Mouse (Mus musculus) liver, embryonic 11.5 days (tissue): ENCODE measurements around the gene Ube3b. TPM values are rescaled to one million over a fixed set of nuclear protein-coding genes. Genes with fewer than 3 reads are reported as not detected.

Source experiments
- ATAC-seq: fragments of 200-750 bp; cut with Nextera tagmentation; replicated peaks from 2 replicates; pipeline ENCODE4 v1.8.0; 2017; ENCODE audit warnings: moderate number of reproducible peaks, mild to moderate bottlenecking, moderate TSS enrichment, moderate library complexity; ENCODE audit not compliant: low FRiP score
- DNase-seq: peaks from one replicate; pipeline ENCODE4 v3.0.0-alpha.2; 2017; ENCODE audit warnings: low spot score
- H3K27ac ChIP-seq: fragments of 300-500 bp; sonication (generic); 2 replicates; pipeline ENCODE4 v1.5.1; 2014; ENCODE audit warnings: mild to moderate bottlenecking, low read depth, low read length, control low read depth
- H3K27me3 ChIP-seq: fragments of 300-500 bp; sonication (generic); replicated peaks from 2 replicates; pipeline ENCODE4 v1.6.1; 2014; ENCODE audit warnings: low read length, mixed read lengths; ENCODE audit not compliant: control insufficient read depth, insufficient read depth
- H3K36me3 ChIP-seq: fragments of 300-500 bp; sonication (generic); 2 replicates; pipeline ENCODE4 v1.6.1; 2014; ENCODE audit warnings: mild to moderate bottlenecking, low read length, moderate library complexity, mixed read lengths; ENCODE audit not compliant: control insufficient read depth, insufficient read depth
- H3K4me1 ChIP-seq: fragments of 300-500 bp; sonication (generic); replicated peaks from 2 replicates; pipeline ENCODE4 v1.6.1; 2014; ENCODE audit warnings: low read length, mixed read lengths; ENCODE audit not compliant: control insufficient read depth, insufficient read depth
- H3K4me2 ChIP-seq: fragments of 300-500 bp; sonication (generic); 2 replicates; pipeline ENCODE4 v1.6.1; 2014; ENCODE audit warnings: mild to moderate bottlenecking, control low read depth, moderate library complexity
- H3K4me3 ChIP-seq: fragments of 300-500 bp; sonication (generic); 2 replicates; pipeline ENCODE4 v1.5.1; 2014; ENCODE audit warnings: low read depth, low read length, control low read depth
- H3K9ac ChIP-seq: fragments of 300-500 bp; sonication (generic); 2 replicates; pipeline ENCODE4 v1.6.1; 2014; ENCODE audit warnings: low read depth, low read length, control low read depth
- H3K9me3 ChIP-seq: fragments of 300-500 bp; sonication (generic); 2 replicates; pipeline ENCODE4 v1.6.1; 2016; ENCODE audit warnings: low read length, inconsistent platforms, mixed read lengths; ENCODE audit not compliant: control insufficient read depth
- WGBS: fragments of 180-500 bp; shearing (Covaris S2); extraction: QIAGEN DNeasy Blood & Tissue Kit; methylation state at CpG from one replicate; pipeline ENCODE4 v1.1.7; 2014; 5-methylcytosine and 5-hydroxymethylcytosine counted together
- polyA plus RNA-seq: library from polyadenylated mRNA; unstranded; fragments of >200 nt; fragmentation: Nextera tagmentation; extraction: Ambion mirVana; gene quantifications from 2 replicates; pipeline ENCODE4 v1.2.1, GENCODE M21; 2014

Gene Ube3b
- polyA plus RNA-seq, 1 experiment from 2014 or later: 41.1 TPM

DNA sequence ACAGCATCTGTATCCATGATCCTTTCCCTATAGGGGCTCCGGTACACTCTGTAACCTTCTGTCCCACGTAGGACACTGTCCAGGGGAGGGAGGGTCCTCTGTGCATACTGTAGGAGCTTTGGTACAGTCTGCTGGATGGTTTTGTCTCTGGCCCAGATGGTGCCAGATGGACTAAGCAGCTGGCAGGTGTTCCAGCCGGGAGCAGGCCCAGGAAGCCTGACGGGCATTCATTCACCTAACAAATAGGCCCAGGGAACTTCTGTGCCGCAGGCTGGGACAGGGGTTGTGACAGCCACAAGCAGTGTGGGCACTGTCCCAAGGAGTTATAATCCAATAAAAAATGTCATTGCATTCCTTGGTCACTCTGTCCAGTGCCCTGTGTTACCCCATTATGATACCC lies 43.6 kb downstream of the Ube3b start:
- Histone ChIP-seq H3K9me3 (no peaks in the 10 kb centered on the region), H3K27ac (no peak overlapping the region), H3K9ac (no peak overlapping the region), H3K4me2 (no peak overlapping the region), H3K27me3 (no peaks in the 10 kb centered on the region), H3K4me3 (no peak overlapping the region), H3K4me1 (peaks cover 5% of the 10 kb centered on the region), H3K36me3 (peaks cover 21% of the 10 kb centered on the region)
- no peak for ATAC-seq
- no peak for DNase-seq
- 88% methylated on average over 5 of the region's 5 CpGs for WGBS

DNA sequence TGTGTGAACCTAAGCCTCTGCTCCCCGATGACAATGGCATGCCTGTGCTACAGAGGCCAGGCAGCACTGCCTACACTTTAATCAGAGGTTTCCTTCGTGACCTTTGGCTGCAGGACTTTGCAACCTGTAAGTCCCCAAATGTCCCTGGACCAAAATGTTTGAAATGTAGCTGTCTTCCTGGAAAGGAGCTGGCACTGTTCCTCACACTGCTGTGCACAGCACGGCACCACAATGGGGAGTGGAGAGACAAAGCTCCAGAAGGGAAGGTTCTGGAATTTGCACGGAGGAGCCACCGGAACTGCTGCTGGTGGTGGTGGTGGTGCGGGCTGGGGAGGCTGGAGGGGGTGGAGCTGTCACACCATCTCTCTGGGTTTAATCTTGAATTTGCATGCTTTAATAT lies 46.3 kb downstream of the Ube3b start:
- ATAC-seq (no peak), DNase-seq (no peak)
- H3K9me3 ChIP-seq: no peaks in the 10 kb centered on the region
- no peak overlapping the region for H3K9ac ChIP-seq
- no peak overlapping the region for H3K4me2 ChIP-seq
- H3K4me1 ChIP-seq: peaks cover 5% of the 10 kb centered on the region
- H3K27me3 ChIP-seq: no peaks in the 10 kb centered on the region; the same call in 1 of the 2 replicates
- no peak overlapping the region for H3K4me3 ChIP-seq
- WGBS: 83% methylated on average over 6 of the region's 6 CpGs
- no peak overlapping the region for H3K27ac ChIP-seq
- no peaks in the 10 kb centered on the region for H3K36me3 ChIP-seq

DNA sequence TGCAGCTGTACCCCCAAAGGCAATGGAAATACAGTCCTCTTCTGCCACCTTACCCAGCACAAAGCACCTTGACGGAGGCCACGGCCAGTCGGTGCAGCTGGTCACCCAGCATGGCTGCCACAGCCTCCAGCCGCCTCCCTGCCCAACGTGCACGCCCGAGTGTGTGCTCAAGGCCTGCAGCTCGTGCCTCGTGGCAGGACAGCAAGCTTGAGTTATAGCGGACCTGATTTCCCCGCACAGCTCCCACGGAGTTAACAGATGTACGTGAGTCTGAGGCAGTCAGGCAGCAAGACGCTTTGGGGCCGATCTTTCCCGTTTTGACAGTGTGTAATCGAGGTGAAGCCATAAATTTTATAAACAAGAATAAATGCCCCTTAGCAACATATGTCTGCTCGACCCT lies 48.2 kb downstream of the Ube3b start:
- no peaks in the 10 kb centered on the region for H3K4me1 ChIP-seq
- 69% methylated on average over 18 of the region's 18 CpGs for WGBS
- H3K27me3 ChIP-seq: no peaks in the 10 kb centered on the region; the same call in 1 of the 2 replicates
- no peaks in the 10 kb centered on the region for H3K36me3 ChIP-seq
- H3K4me3 ChIP-seq: no peak overlapping the region
- no peak overlapping the region for H3K4me2 ChIP-seq
- no peak overlapping the region for H3K27ac ChIP-seq
- H3K9me3 ChIP-seq: no peaks in the 10 kb centered on the region
- DNase-seq: no peak
- H3K9ac ChIP-seq: no peak overlapping the region
- no peak for ATAC-seq

DNA sequence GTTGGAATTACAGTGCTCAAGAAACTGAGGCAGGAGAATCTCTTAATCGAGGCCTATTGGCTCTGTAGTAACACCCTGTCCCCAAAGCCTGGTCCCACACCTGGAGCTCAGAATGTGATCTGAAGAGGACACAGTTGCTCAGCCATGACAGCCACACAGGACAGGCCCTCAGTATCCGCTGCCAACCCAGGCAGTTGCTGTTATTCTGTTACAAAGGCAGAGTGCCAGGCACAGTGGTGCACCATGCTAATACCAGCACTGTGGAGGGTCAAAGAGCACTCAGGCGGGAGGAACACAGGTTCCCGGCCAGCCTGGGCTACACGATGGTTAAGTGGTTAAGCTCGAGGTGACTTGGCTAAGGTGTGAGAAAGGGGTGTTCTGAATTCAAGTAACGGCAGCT lies 49.4 kb downstream of the Ube3b start:
- ATAC-seq (no peak), DNase-seq (no peak)
- Histone ChIP-seq H3K9ac (no peak overlapping the region), H3K27me3 (no peaks in the 10 kb centered on the region; the same call in 1 of the 2 replicates), H3K4me3 (no peak overlapping the region), H3K4me2 (no peak overlapping the region), H3K4me1 (no peaks in the 10 kb centered on the region), H3K36me3 (no peaks in the 10 kb centered on the region), H3K9me3 (no peaks in the 10 kb centered on the region), H3K27ac (no peak overlapping the region)
- 82% methylated on average over 7 of the region's 7 CpGs for WGBS

DNA sequence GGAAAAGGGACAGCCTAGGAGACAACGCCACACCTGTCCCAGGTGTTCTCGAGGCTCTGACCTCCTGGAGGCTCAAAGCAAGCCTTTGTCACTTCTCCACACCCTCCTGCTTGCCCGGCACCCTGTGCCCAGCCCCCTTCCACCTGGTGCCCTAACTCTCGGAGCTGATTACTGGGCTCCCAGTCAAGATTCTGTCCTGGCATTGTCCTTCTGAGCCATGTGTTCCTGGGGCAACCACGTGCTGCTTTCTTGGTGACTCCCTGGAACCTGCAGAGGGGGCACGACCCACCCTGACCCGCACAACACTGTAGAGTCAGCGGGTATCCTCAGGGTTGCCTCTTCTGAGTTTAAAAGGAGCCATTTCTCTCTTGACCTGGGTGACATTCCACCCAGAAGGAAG lies 54.0 kb downstream of the Ube3b start:
- Histone ChIP-seq H3K9ac (no peak overlapping the region), H3K27me3 (no peaks in the 10 kb centered on the region; the same call in 1 of the 2 replicates), H3K4me2 (no peak overlapping the region), H3K4me1 (no peaks in the 10 kb centered on the region), H3K4me3 (no peak overlapping the region), H3K27ac (no peak overlapping the region), H3K36me3 (peaks cover 5% of the 10 kb centered on the region; the same call in 1 of the 2 replicates), H3K9me3 (no peaks in the 10 kb centered on the region)
- DNase-seq: no peak
- WGBS: 85% methylated on average over 8 of the region's 8 CpGs
- ATAC-seq: no peak

DNA sequence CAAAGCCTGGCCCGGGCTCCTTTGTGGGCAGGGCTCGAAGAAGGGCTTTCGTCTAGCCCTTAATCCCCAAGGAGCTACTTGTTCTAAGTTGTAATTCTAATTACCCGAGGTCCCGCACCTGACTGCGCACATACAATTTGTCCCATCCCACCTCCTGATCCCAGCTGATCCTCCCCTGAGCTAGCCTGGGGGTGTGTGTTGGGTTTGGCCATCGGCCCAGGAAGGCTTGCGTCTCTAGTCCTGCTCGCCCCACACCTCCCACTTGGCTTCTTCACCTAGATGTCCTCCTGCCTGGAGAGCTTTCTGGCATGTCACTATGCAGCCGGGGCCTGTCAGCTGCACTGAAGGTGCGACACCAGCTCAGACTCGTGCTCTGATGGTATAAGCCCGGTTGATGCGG lies 55.2 kb downstream of the Ube3b start:
- no peak overlapping the region for H3K4me3 ChIP-seq
- 92% methylated on average over 14 of the region's 14 CpGs for WGBS
- peaks cover 5% of the 10 kb centered on the region; the same call in 1 of the 2 replicates for H3K36me3 ChIP-seq
- H3K27ac ChIP-seq: no peak overlapping the region
- no peaks in the 10 kb centered on the region for H3K27me3 ChIP-seq
- H3K4me1 ChIP-seq: no peaks in the 10 kb centered on the region
- H3K4me2 ChIP-seq: no peak overlapping the region
- ATAC-seq: no peak
- H3K9me3 ChIP-seq: no peaks in the 10 kb centered on the region
- DNase-seq: no peak
- H3K9ac ChIP-seq: no peak overlapping the region

DNA sequence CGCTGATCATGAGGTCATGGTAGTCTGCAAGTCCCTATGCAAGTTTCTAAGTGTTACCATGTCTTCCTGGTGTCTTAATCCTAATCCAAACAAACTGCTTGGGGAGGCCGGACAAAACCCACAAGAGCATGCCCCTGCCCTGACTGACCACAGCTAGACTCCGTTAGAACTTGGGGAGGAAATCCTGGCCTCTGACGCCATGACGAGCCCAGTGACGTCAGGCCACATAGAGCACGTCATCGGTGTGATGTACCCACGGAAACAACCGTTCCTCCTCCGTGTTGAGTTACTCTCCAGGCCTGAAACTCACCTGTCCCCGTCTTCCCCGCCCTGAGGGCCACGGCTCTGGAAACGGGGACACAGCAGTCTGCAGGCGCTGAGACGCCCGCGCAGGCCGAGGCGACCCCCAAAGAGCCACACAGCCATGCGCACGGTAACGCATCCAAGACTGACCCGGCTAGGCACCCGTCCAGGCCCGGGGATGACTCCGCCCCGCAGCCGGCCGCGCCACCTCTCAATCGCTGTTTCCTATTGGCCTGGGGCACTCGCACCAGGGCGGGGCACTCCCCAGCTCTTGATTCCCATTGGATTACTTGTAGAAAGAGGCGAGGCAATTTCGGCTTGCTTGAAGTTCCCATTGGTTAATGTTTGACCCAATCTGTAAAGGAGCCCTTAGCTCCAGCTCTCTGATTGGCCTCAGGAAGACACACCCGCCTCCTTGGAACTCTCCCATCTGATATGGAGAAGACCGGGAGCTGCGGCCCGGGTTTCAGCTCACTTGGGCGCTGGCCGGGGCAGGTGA lies 63.4 kb downstream of the Ube3b start, which contains the start of the genes Mmab and Mvk:
Gene Mmab (minus strand): TSS at position 495 of the 802 bp plus-strand sequence.
Gene Mvk (plus strand): TSS at position 704 of the 802 bp plus-strand sequence.
- Histone ChIP-seq H3K4me3 (peak within 1 kb of the TSS; percentile 62), H3K36me3 (peaks cover 4% of the 10 kb centered on the region; the same call in 1 of the 2 replicates), H3K9ac (peak within 1 kb of the TSS; percentile 68), H3K4me2 (peak within 1 kb of the TSS; percentile 81), H3K27ac (peak within 1 kb of the TSS; percentile 56; the same call in 1 of the 2 replicates), H3K4me1 (peaks cover 14% of the 10 kb centered on the region; the same call in 1 of the 2 replicates), H3K9me3 (no peaks in the 10 kb centered on the region), H3K27me3 (no peaks in the 10 kb centered on the region)
- DNase-seq: peak; percentile 98
- WGBS: 2% methylated on average over 43 of the region's 43 CpGs
- ATAC-seq: peak; percentile 98

DNA sequence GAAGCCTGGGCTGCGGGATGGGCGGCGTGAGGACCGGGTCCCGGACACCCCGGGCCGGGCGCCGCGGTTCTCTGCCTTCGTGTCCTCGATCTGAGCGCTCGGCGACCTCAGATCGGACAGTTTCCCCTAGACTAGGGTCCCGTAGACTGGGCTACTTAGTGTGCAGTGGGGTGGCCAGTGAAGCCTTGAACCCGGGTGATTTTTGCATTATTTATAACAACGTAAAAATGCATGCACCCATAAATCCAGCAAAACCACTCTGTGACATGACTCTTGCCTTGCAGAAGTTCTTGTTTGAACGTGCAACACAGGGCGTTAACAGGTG lies 63.9 kb downstream of the Ube3b start:
- Histone ChIP-seq H3K27ac (no peak overlapping the region), H3K9me3 (no peaks in the 10 kb centered on the region), H3K4me1 (peaks cover 14% of the 10 kb centered on the region; the same call in 1 of the 2 replicates), H3K36me3 (peaks cover 4% of the 10 kb centered on the region; the same call in 1 of the 2 replicates), H3K4me3 (peak overlapping the region; percentile 62), H3K27me3 (no peaks in the 10 kb centered on the region), H3K9ac (peak overlapping the region; percentile 63), H3K4me2 (peak overlapping the region; percentile 81)
- no peak for DNase-seq
- ATAC-seq: no peak
- WGBS: under 1% methylated on average over 21 of the region's 21 CpGs

DNA sequence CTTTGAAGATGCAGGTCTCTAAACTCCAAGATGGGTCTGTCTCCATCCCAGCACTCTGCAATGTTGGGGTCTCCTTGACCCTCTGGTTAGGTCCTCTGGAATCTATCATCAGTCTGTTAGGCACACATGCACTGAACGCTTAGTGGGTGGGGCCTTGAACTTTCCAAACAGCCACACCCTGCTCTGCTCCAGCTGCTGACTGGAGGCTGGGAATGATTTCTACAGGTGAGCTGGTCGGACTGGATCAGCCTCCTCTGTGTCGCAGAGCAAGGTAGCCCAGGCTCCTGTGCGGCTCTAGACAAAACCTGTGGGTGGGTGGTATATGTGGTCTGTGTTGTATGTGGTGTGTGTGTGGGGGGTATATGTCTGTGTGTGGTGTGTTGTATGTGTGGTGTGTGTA lies 68.6 kb downstream of the Ube3b start:
- WGBS: 77% methylated on average over 4 of the region's 4 CpGs
- Histone ChIP-seq H3K4me3 (no peak overlapping the region), H3K27me3 (no peaks in the 10 kb centered on the region), H3K9me3 (no peaks in the 10 kb centered on the region), H3K4me1 (peaks cover 9% of the 10 kb centered on the region; the same call in 1 of the 2 replicates), H3K9ac (no peak overlapping the region), H3K27ac (no peak overlapping the region), H3K4me2 (no peak overlapping the region), H3K36me3 (peaks cover 7% of the 10 kb centered on the region; the same call in 1 of the 2 replicates)
- DNase-seq: no peak
- ATAC-seq: no peak
